Mouse (Mus musculus): ENCODE data around the gene B130006D01Rik. TPM values are rescaled to one million over a fixed set of nuclear protein-coding genes. Genes with fewer than 3 reads are reported as not detected.

B130006D01Rik gene
- polyA plus RNA-seq, 1 experiment from 2014 or later: 0.26 TPM

DNA sequence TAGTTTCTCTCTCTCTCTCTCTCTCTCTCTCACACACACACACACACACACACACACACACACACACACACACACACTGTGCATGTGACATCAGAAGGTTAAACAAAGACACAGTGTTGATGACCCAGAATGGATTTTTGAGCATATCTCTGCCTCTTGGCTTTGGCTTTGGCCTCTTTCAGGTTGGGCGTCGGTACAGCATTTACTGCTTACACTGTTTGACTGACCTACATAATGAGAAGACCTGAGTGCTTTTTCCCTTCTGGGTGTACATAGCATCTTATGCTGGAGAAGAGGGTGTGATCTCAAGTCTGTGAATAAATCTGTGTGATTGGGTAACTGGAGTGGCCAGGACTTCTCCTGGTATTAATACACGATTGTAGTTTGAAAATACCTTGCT lies 4.0 kb upstream of the B130006D01Rik start:
- TF ChIP-seq CTCF (IDR thresholded peaks at IDR 0.05; ENCODE audit: low read depth): no peak
- ATAC-seq: no peak
- H3K36me3 ChIP-seq (ENCODE audit: control insufficient read depth, insufficient read depth): no peaks in the 10 kb centered on the region
- no peak overlapping the region for H3K4me2 ChIP-seq (replicated peaks; ENCODE audit: low read depth)
- H3K27me3 ChIP-seq (replicated peaks; ENCODE audit: control insufficient read depth, insufficient read depth, low read length): no peaks in the 10 kb centered on the region
- WGBS: 52% methylated on average over 3 of the region's 3 CpGs
- H3K4me1 ChIP-seq (replicated peaks; ENCODE audit: control insufficient read depth, insufficient read depth, low read length): 0 out of 2 replicates have a peak, but pooled peaks cover 2% of the 10 kb centered on the region
- no peak overlapping the region for H3K27ac ChIP-seq (ENCODE audit: low read depth, low read length)
- no peak overlapping the region for H3K9ac ChIP-seq (ENCODE audit: low read depth, low read length)
- no peak overlapping the region for H3K4me3 ChIP-seq (ENCODE audit: low read depth, low read length)
- no peaks in the 10 kb centered on the region for H3K9me3 ChIP-seq (ENCODE audit: control insufficient read depth)

- H3K36me3 ChIP-seq (ENCODE audit: control insufficient read depth, insufficient read depth): no peaks in the 10 kb centered on the region
- 91% methylated on average over 4 of the region's 4 CpGs for WGBS
Measured at GRCm38 (mm10) chr11:95724466-95724865, 1.1 kb downstream of the B130006D01Rik start.

GRCm38 (mm10) chr11:95726156-95726555 lies 2.8 kb downstream of the B130006D01Rik start:
- no peak overlapping the region for H3K4me2 ChIP-seq (replicated peaks; ENCODE audit: low read depth)
- TF ChIP-seq CTCF (IDR thresholded peaks at IDR 0.05; ENCODE audit: low read depth): no peak
- H3K4me1 ChIP-seq (replicated peaks; ENCODE audit: control insufficient read depth, insufficient read depth, low read length): peaks cover 6% of the 10 kb centered on the region; the same call in 1 of the 2 replicates
- no peak overlapping the region for H3K4me3 ChIP-seq (ENCODE audit: low read depth, low read length)
- no peaks in the 10 kb centered on the region for H3K9me3 ChIP-seq (ENCODE audit: control insufficient read depth)
- H3K36me3 ChIP-seq (ENCODE audit: control insufficient read depth, insufficient read depth): no peaks in the 10 kb centered on the region
- WGBS: 61% methylated on average over 4 of the region's 4 CpGs
- no peak for ATAC-seq
- H3K27me3 ChIP-seq (replicated peaks; ENCODE audit: control insufficient read depth, insufficient read depth, low read length): no peaks in the 10 kb centered on the region
- no peak overlapping the region for H3K9ac ChIP-seq (ENCODE audit: low read depth, low read length)
- H3K27ac ChIP-seq (ENCODE audit: low read depth, low read length): no peak overlapping the region

More at GRCm38 (mm10) chr11:95724466-95724865, 1.1 kb downstream of the B130006D01Rik start:
- no peaks in the 10 kb centered on the region for H3K9me3 ChIP-seq (ENCODE audit: control insufficient read depth)
- peaks cover 6% of the 10 kb centered on the region; the same call in 1 of the 2 replicates for H3K4me1 ChIP-seq (replicated peaks; ENCODE audit: control insufficient read depth, insufficient read depth, low read length)
- no peak overlapping the region for H3K27ac ChIP-seq (ENCODE audit: low read depth, low read length)
- H3K4me3 ChIP-seq (ENCODE audit: low read depth, low read length): no peak overlapping the region
- no peak for TF ChIP-seq CTCF (IDR thresholded peaks at IDR 0.05; ENCODE audit: low read depth)
- no peak for ATAC-seq
- H3K27me3 ChIP-seq (replicated peaks; ENCODE audit: control insufficient read depth, insufficient read depth, low read length): no peaks in the 10 kb centered on the region
- H3K4me2 ChIP-seq (replicated peaks; ENCODE audit: low read depth): no peak overlapping the region
- no peak overlapping the region for H3K9ac ChIP-seq (ENCODE audit: low read depth, low read length)

DNA sequence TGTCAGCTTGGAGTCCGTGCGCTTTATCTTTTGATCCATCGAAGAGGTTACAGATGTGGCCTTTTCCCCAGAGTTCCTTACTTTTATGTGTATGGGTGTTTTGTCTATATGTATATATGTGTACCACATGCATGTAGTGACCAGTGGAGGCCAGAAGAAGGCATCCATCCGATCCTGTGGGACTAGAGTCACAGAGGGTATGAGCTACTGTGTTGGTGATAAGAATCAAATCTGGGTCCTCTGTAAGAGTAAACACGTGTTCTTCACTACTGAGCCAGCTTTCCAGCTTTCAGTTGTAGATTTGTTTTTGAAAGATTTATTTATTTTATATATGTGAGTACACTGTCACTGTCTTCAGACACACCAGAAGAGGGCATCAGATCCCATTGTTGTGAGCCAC lies 4.6 kb downstream of the B130006D01Rik start:
- Histone ChIP-seq H3K4me1 (replicated peaks; ENCODE audit: control insufficient read depth, insufficient read depth, low read length) (peaks cover 6% of the 10 kb centered on the region; the same call in 1 of the 2 replicates), H3K27ac (ENCODE audit: low read depth, low read length) (no peak overlapping the region), H3K9ac (ENCODE audit: low read depth, low read length) (no peak overlapping the region), H3K9me3 (ENCODE audit: control insufficient read depth) (no peaks in the 10 kb centered on the region), H3K36me3 (ENCODE audit: control insufficient read depth, insufficient read depth) (no peaks in the 10 kb centered on the region), H3K27me3 (replicated peaks; ENCODE audit: control insufficient read depth, insufficient read depth, low read length) (no peaks in the 10 kb centered on the region), H3K4me2 (replicated peaks; ENCODE audit: low read depth) (no peak overlapping the region), H3K4me3 (ENCODE audit: low read depth, low read length) (no peak overlapping the region)
- ATAC-seq: no peak
- WGBS: 64% methylated on average over 5 of the region's 5 CpGs
- TF ChIP-seq CTCF (IDR thresholded peaks at IDR 0.05; ENCODE audit: low read depth): no peak

- Histone ChIP-seq H3K9me3 (ENCODE audit: control insufficient read depth) (no peaks in the 10 kb centered on the region), H3K27ac (ENCODE audit: low read depth, low read length) (0 out of 2 replicates have a peak overlapping the region, but pooled peaks have one; percentile 9), H3K36me3 (ENCODE audit: control insufficient read depth, insufficient read depth) (no peaks in the 10 kb centered on the region), H3K27me3 (replicated peaks; ENCODE audit: control insufficient read depth, insufficient read depth, low read length) (no peaks in the 10 kb centered on the region), H3K4me1 (replicated peaks; ENCODE audit: control insufficient read depth, insufficient read depth, low read length) (peaks cover 6% of the 10 kb centered on the region; the same call in 1 of the 2 replicates), H3K4me3 (ENCODE audit: low read depth, low read length) (0 out of 2 replicates have a peak overlapping the region, but pooled peaks have one; percentile 12), H3K9ac (ENCODE audit: low read depth, low read length) (no peak overlapping the region), H3K4me2 (replicated peaks; ENCODE audit: low read depth) (peak overlapping the region; percentile 40)
- WGBS: 76% methylated on average over 12 of the region's 12 CpGs
- ATAC-seq: no peak
- TF ChIP-seq CTCF (IDR thresholded peaks at IDR 0.05; ENCODE audit: low read depth): no peak
Measured at GRCm38 (mm10) chr11:95728916-95729907, 5.8 kb downstream of the B130006D01Rik start.

GRCm38 (mm10) chr11:95734485-95734884 lies 11.1 kb downstream of the B130006D01Rik start:
- Histone ChIP-seq H3K36me3 (ENCODE audit: control insufficient read depth, insufficient read depth) (no peaks in the 10 kb centered on the region), H3K4me2 (replicated peaks; ENCODE audit: low read depth) (no peak overlapping the region), H3K9me3 (ENCODE audit: control insufficient read depth) (no peaks in the 10 kb centered on the region), H3K4me1 (replicated peaks; ENCODE audit: control insufficient read depth, insufficient read depth, low read length) (no peaks in the 10 kb centered on the region), H3K4me3 (ENCODE audit: low read depth, low read length) (no peak overlapping the region), H3K27me3 (replicated peaks; ENCODE audit: control insufficient read depth, insufficient read depth, low read length) (no peaks in the 10 kb centered on the region), H3K9ac (ENCODE audit: low read depth, low read length) (no peak overlapping the region), H3K27ac (ENCODE audit: low read depth, low read length) (no peak overlapping the region)
- TF ChIP-seq CTCF (IDR thresholded peaks at IDR 0.05; ENCODE audit: low read depth): no peak
- WGBS: 94% methylated on average over 2 of the region's 2 CpGs
- no peak for ATAC-seq

Measured in intestine, postnatal 0 days (tissue).